Comparison of ENCODE assay signal across 18 mouse cellular contexts in genomic region chr4:82291174-82291847, GRCm38 (mm10).
DNase-seq lines count a peak whose midpoint lies in the region; ATAC-seq and TF ChIP-seq lines count a peak whose summit lies in the region.
"Had no signal": no experiment of that assay in that cellular context is flagged by ENCODE, and none has a peak within 500 bp of the region (broad histone marks: within the 10 kb centered on the region; RNA-seq: fewer than 3 reads in every experiment).

No protein-coding gene starts in this region.

- no peak for DNase-seq in embryonic facial prominence, embryonic 14.5 days (ENCODE audit: low spot score)
- DNase-seq in embryonic facial prominence, embryonic 10.5 days (ENCODE audit: low spot score), result no peak
- peak; percentile 92 for DNase-seq in kidney, adult 2 months
- peak; percentile 89 for DNase-seq in midbrain, embryonic 11.5 days (ENCODE audit: low spot score, missing footprints)
- DNase-seq in mesoderm, embryonic 11.5 days (ENCODE audit: low read depth, low spot score), result peak; percentile 47
- no peak for DNase-seq in thymus, postnatal 0 days (ENCODE audit: low spot score)
- DNase-seq: adrenal gland, adult 2 months; cerebellum, adult 8-10 months; gastrocnemius, postnatal 10 days; lung, embryonic 14.5 days; lung, postnatal 4 days had no signal

- no peaks in the 10 kb centered on the region for H3K27me3 ChIP-seq in embryonic facial prominence, embryonic 14.5 days (replicated peaks; ENCODE audit: control insufficient read depth, insufficient read depth, low read length)
- no peaks in the 10 kb centered on the region for H3K27me3 ChIP-seq in embryonic facial prominence, embryonic 10.5 days (replicated peaks; ENCODE audit: low read depth, poor library complexity, severe bottlenecking)
- H3K27me3 ChIP-seq in kidney, adult 2 months (replicated peaks; ENCODE audit: control insufficient read depth, insufficient read depth, low read length), result no peaks in the 10 kb centered on the region
- no peaks in the 10 kb centered on the region for H3K27me3 ChIP-seq in kidney, embryonic 14.5 days (ENCODE audit: control insufficient read depth, insufficient read depth, low read length)
- H3K27me3 ChIP-seq in midbrain, embryonic 11.5 days (ENCODE audit: control insufficient read depth, insufficient read depth, low read length), result no peaks in the 10 kb centered on the region
- no peaks in the 10 kb centered on the region for H3K27me3 ChIP-seq in midbrain, embryonic 15.5 days (replicated peaks)
- H3K27me3 ChIP-seq: forebrain, embryonic 12.5 days; heart, embryonic 15.5 days; midbrain, embryonic 12.5 days; neural tube, embryonic 13.5 days had no signal

- peaks cover 30% of the 10 kb centered on the region for H3K4me1 ChIP-seq in embryonic facial prominence, embryonic 14.5 days (ENCODE audit: control insufficient read depth, insufficient read depth, low read length)
- peaks cover 45% of the 10 kb centered on the region for H3K4me1 ChIP-seq in embryonic facial prominence, embryonic 10.5 days
- H3K4me1 ChIP-seq in kidney, adult 2 months (ENCODE audit: control insufficient read depth, insufficient read depth, low read length), result 0 out of 2 replicates have a peak, but pooled peaks cover 3% of the 10 kb centered on the region
- 0 out of 2 replicates have a peak, but pooled peaks cover 4% of the 10 kb centered on the region for H3K4me1 ChIP-seq in kidney, embryonic 14.5 days (ENCODE audit: control insufficient read depth, insufficient read depth, low read length)
- H3K4me1 ChIP-seq in midbrain, embryonic 11.5 days (ENCODE audit: control insufficient read depth, insufficient read depth, low read length), result peaks cover 17% of the 10 kb centered on the region
- H3K4me1 ChIP-seq in midbrain, embryonic 15.5 days, result 0 out of 2 replicates have a peak, but pooled peaks cover 2% of the 10 kb centered on the region
- H3K4me1 ChIP-seq: heart, embryonic 15.5 days had no signal

- peak overlapping the region; percentile 36; the same call in 1 of the 2 replicates for H3K27ac ChIP-seq in embryonic facial prominence, embryonic 14.5 days (replicated peaks; ENCODE audit: low read depth, low read length)
- H3K27ac ChIP-seq in embryonic facial prominence, embryonic 10.5 days (replicated peaks), result no peak overlapping the region
- H3K27ac ChIP-seq in kidney, adult 2 months (ENCODE audit: insufficient read depth, low read depth, low read length), result no peak overlapping the region
- H3K27ac ChIP-seq in kidney, embryonic 14.5 days (ENCODE audit: low read depth, low read length), result no peak overlapping the region
- no peak overlapping the region for H3K27ac ChIP-seq in midbrain, embryonic 11.5 days (ENCODE audit: low read depth, low read length)
- no peak overlapping the region for H3K27ac ChIP-seq in midbrain, embryonic 15.5 days
- H3K27ac ChIP-seq: forebrain, embryonic 12.5 days; heart, embryonic 15.5 days; midbrain, embryonic 12.5 days had no signal

- H3K4me2 ChIP-seq in embryonic facial prominence, embryonic 14.5 days (ENCODE audit: low read depth, low read length), result no peak overlapping the region
- H3K4me2 ChIP-seq in kidney, embryonic 14.5 days (replicated peaks; ENCODE audit: low read depth, low read length), result no peak overlapping the region
- no peak overlapping the region for H3K4me2 ChIP-seq in midbrain, embryonic 11.5 days
- no peak overlapping the region for H3K4me2 ChIP-seq in midbrain, embryonic 15.5 days
- H3K4me2 ChIP-seq: forebrain, embryonic 12.5 days; heart, embryonic 15.5 days; lung, embryonic 14.5 days; midbrain, embryonic 12.5 days; neural tube, embryonic 13.5 days had no signal

- ATAC-seq in embryonic facial prominence, embryonic 14.5 days (ENCODE audit: low read depth), result no peak
- ATAC-seq in kidney, embryonic 14.5 days (ENCODE audit: low FRiP score, low TSS enrichment), result no peak
- 0 out of 2 replicates have a peak, but pooled peaks have one; percentile 57 for ATAC-seq in midbrain, embryonic 11.5 days (ENCODE audit: low FRiP score)
- no peak for ATAC-seq in midbrain, embryonic 15.5 days (replicated peaks)
- ATAC-seq: inflammation-experienced regulatory T-cells, adult 6 months had no signal

- peaks cover 20% of the 10 kb centered on the region for H3K36me3 ChIP-seq in embryonic facial prominence, embryonic 14.5 days (ENCODE audit: control insufficient read depth, insufficient read depth, low read length)
- H3K36me3 ChIP-seq in embryonic facial prominence, embryonic 10.5 days (replicated peaks), result peaks cover 1% of the 10 kb centered on the region; the same call in 1 of the 2 replicates
- no peaks in the 10 kb centered on the region for H3K36me3 ChIP-seq in kidney, adult 2 months (ENCODE audit: control insufficient read depth, insufficient read depth, low read length)
- no peaks in the 10 kb centered on the region for H3K36me3 ChIP-seq in kidney, embryonic 14.5 days (ENCODE audit: control insufficient read depth, insufficient read depth, low read length)
- no peaks in the 10 kb centered on the region for H3K36me3 ChIP-seq in midbrain, embryonic 11.5 days (ENCODE audit: control insufficient read depth, insufficient read depth, low read length)
- no peaks in the 10 kb centered on the region for H3K36me3 ChIP-seq in midbrain, embryonic 15.5 days (replicated peaks)
- H3K36me3 ChIP-seq: forebrain, embryonic 12.5 days; midbrain, embryonic 12.5 days; neural tube, embryonic 13.5 days had no signal

- H3K4me3 ChIP-seq in embryonic facial prominence, embryonic 14.5 days (ENCODE audit: low read depth, low read length), result no peak overlapping the region
- no peak overlapping the region for H3K4me3 ChIP-seq in embryonic facial prominence, embryonic 10.5 days
- no peak overlapping the region for H3K4me3 ChIP-seq in kidney, adult 2 months (ENCODE audit: insufficient read depth, low read depth, low read length)
- H3K4me3 ChIP-seq in kidney, embryonic 14.5 days (ENCODE audit: low read length), result no peak overlapping the region
- no peak overlapping the region for H3K4me3 ChIP-seq in midbrain, embryonic 11.5 days (ENCODE audit: low read depth, low read length)
- H3K4me3 ChIP-seq in midbrain, embryonic 15.5 days, result no peak overlapping the region
- H3K4me3 ChIP-seq: forebrain, embryonic 12.5 days; heart, embryonic 15.5 days; midbrain, embryonic 12.5 days; neural tube, embryonic 13.5 days had no signal

- no peak overlapping the region for H3K9ac ChIP-seq in embryonic facial prominence, embryonic 14.5 days (ENCODE audit: low read depth, low read length)
- no peak overlapping the region for H3K9ac ChIP-seq in kidney, embryonic 14.5 days (ENCODE audit: low read depth, low read length)
- H3K9ac ChIP-seq in midbrain, embryonic 11.5 days (ENCODE audit: low read length), result no peak overlapping the region
- no peak overlapping the region for H3K9ac ChIP-seq in midbrain, embryonic 15.5 days
- H3K9ac ChIP-seq: forebrain, embryonic 12.5 days; heart, embryonic 15.5 days; lung, embryonic 14.5 days; midbrain, embryonic 12.5 days; neural tube, embryonic 13.5 days had no signal

- no peak for TF ChIP-seq CTCF in kidney, adult 2 months (conservative IDR thresholded peaks at IDR 0.05; ENCODE audit: insufficient read depth, insufficient read length, low read depth, low read length)

- 62% methylated on average over 4 of the region's 4 CpGs for WGBS in embryonic facial prominence, embryonic 14.5 days
- 47% methylated on average over 4 of the region's 4 CpGs for WGBS in embryonic facial prominence, embryonic 10.5 days
- WGBS in kidney, adult 2 months, result 74% methylated on average over 4 of the region's 4 CpGs
- 64% methylated on average over 4 of the region's 4 CpGs for WGBS in kidney, embryonic 14.5 days
- WGBS in midbrain, embryonic 11.5 days, result 26% methylated on average over 4 of the region's 4 CpGs
- 48% methylated on average over 4 of the region's 4 CpGs for WGBS in midbrain, embryonic 15.5 days

- H3K9me3 ChIP-seq in embryonic facial prominence, embryonic 14.5 days (ENCODE audit: control insufficient read depth, low read length), result no peaks in the 10 kb centered on the region
- H3K9me3 ChIP-seq in embryonic facial prominence, embryonic 10.5 days, result no peaks in the 10 kb centered on the region
- H3K9me3 ChIP-seq in kidney, embryonic 14.5 days (ENCODE audit: control insufficient read depth, low read length), result no peaks in the 10 kb centered on the region
- no peaks in the 10 kb centered on the region for H3K9me3 ChIP-seq in midbrain, embryonic 11.5 days (ENCODE audit: control insufficient read depth, low read length)
- no peaks in the 10 kb centered on the region for H3K9me3 ChIP-seq in midbrain, embryonic 15.5 days
- H3K9me3 ChIP-seq: forebrain, embryonic 12.5 days; heart, embryonic 15.5 days; midbrain, embryonic 12.5 days; neural tube, embryonic 13.5 days had no signal

- TF ChIP-seq POLR2A in kidney, adult 2 months (IDR thresholded peaks at IDR 0.05; ENCODE audit: low read depth, low read length), result no peak

Comparison
In these comparisons a context has a peak if more than half of its experiments do, and no peak if none do; other contexts are left out.
1. DNase-seq: peak in kidney, adult 2 months (single experiment), midbrain, embryonic 11.5 days (single experiment) and mesoderm, embryonic 11.5 days (single experiment); none in embryonic facial prominence, embryonic 14.5 days (single experiment), embryonic facial prominence, embryonic 10.5 days (single experiment) and thymus, postnatal 0 days (single experiment).